Mouse (Mus musculus) liver, embryonic 14.5 days (tissue): ENCODE results near the gene Rasal1. TPM values are rescaled to one million over a fixed set of nuclear protein-coding genes. Genes with fewer than 3 reads are reported as not detected.

Source experiments
- ATAC-seq: fragments of 200-750 bp; cut with Nextera tagmentation; 2 replicates; pipeline ENCODE4 v1.8.0; 2017; ENCODE audit warnings: moderate number of reproducible peaks, mild to moderate bottlenecking, moderate library complexity; ENCODE audit not compliant: insufficient read depth
- DNase-seq, 3 experiments: peaks; one replicate each; pipeline ENCODE4 v3.0.0-alpha.2; 2012 to 2013; ENCODE audit warnings: low read depth in 3 of 3, low spot score in 3 of 3
- H3K27ac ChIP-seq: fragments of 300-500 bp; sonication (generic); 2 replicates; pipeline ENCODE4 v1.5.1; 2014; ENCODE audit warnings: moderate library complexity, mild to moderate bottlenecking, control low read depth, inconsistent platforms
- H3K27me3 ChIP-seq: fragments of 300-500 bp; sonication (generic); 2 replicates; pipeline ENCODE4 v1.6.1; 2014; ENCODE audit warnings: mild to moderate bottlenecking, low read length, moderate library complexity; ENCODE audit not compliant: control insufficient read depth, insufficient read depth
- H3K36me3 ChIP-seq: fragments of 300-500 bp; sonication (generic); replicated peaks from 2 replicates; pipeline ENCODE4 v1.6.1; 2014; ENCODE audit warnings: low read depth; ENCODE audit not compliant: control insufficient read depth, insufficient read depth
- H3K4me1 ChIP-seq, 2 experiments: fragments of 200-500 bp in 1 of 2; fragments of 300-500 bp in 1 of 2; sonication (generic) in 1 of 2; replicated peaks; 2 replicates each; pipeline ENCODE4 v1.6.1; 2012 to 2014; ENCODE audit warnings: antibody characterized with exemption in 1 of 2, inconsistent platforms in 1 of 2, low read length in 1 of 2; ENCODE audit not compliant: control insufficient read depth in 2 of 2, insufficient read depth in 2 of 2
- H3K4me2 ChIP-seq: fragments of 300-500 bp; sonication (generic); 2 replicates; pipeline ENCODE4 v1.6.1; 2014; ENCODE audit warnings: low read depth, mild to moderate bottlenecking, control low read depth, moderate library complexity
- H3K4me3 ChIP-seq, 2 experiments: fragments of 200-500 bp in 1 of 2; fragments of 300-500 bp in 1 of 2; sonication (generic) in 1 of 2; 2 replicates each; pipeline ENCODE4 v1.5.1; 2012 to 2014; ENCODE audit warnings: low read depth in 2 of 2, low read length in 2 of 2, mild to moderate bottlenecking in 2 of 2, control low read depth in 1 of 2, inconsistent platforms in 1 of 2, moderate library complexity in 1 of 2; ENCODE audit not compliant: insufficient read depth in 1 of 2
- H3K9ac ChIP-seq: fragments of 300-500 bp; sonication (generic); replicated peaks from 2 replicates; pipeline ENCODE4 v1.6.1; 2014; ENCODE audit warnings: mild to moderate bottlenecking, control low read depth, moderate library complexity
- H3K9me3 ChIP-seq: fragments of 300-500 bp; sonication (generic); 2 replicates; pipeline ENCODE4 v1.6.1; 2016; ENCODE audit warnings: low read length, mixed read lengths; ENCODE audit not compliant: control insufficient read depth
- CTCF ChIP-seq: IDR thresholded peaks from 2 replicates; pipeline ENCODE4 v1.5.1; 2016; ENCODE audit warnings: antibody characterized with exemption, low read depth, control low read depth
- EP300 ChIP-seq: IDR thresholded peaks from 2 replicates; pipeline ENCODE4 v1.6.1; 2016; ENCODE audit warnings: antibody characterized with exemption, low read depth
- WGBS: fragments of 180-500 bp; shearing (Covaris S2); extraction: QIAGEN DNeasy Blood & Tissue Kit; methylation state at CpG from one replicate; pipeline ENCODE4 v1.1.7; 2014; ENCODE audit not compliant: insufficient replicate concordance; 5-methylcytosine and 5-hydroxymethylcytosine counted together
- polyA plus RNA-seq, 2 experiments: library from polyadenylated mRNA; depleted of rRNA in 1 of 2; stranded (reverse) in 1 of 2; unstranded in 1 of 2; fragments of >200 nt; fragmentation: Nextera tagmentation in 1 of 2; extraction: Ambion mirVana in 1 of 2; gene quantifications; 2 replicates each; pipeline versions ENCODE4 v1.2.1 to v1.2.3; 2012 to 2014

Rasal1 gene
- polyA plus RNA-seq, 2 experiments: 0.17 to 0.18 TPM

GRCm38 (mm10) chr5:120710826-120711248 lies 62.2 kb downstream of the Rasal1 start:
- ATAC-seq: no peak
- H3K4me3 ChIP-seq: no peak overlapping the region

GRCm38 (mm10) chr5:120711416-120711815 lies 62.8 kb downstream of the Rasal1 start:
- Histone ChIP-seq H3K27me3 (peaks cover 34% of the 10 kb centered on the region), H3K4me1 (no peaks in the 10 kb centered on the region), H3K9me3 (no peaks in the 10 kb centered on the region), H3K36me3 (no peaks in the 10 kb centered on the region), H3K9ac (no peak overlapping the region), H3K4me2 (no peak overlapping the region), H3K4me3 (no peak overlapping the region), H3K27ac (no peak overlapping the region)
- 4% methylated on average over 43 of the region's 43 CpGs for WGBS
- TF ChIP-seq EP300 (no peak), CTCF (no peak)
- ATAC-seq (no peak), DNase-seq (no peak)

More at GRCm38 (mm10) chr5:120710826-120711248, 62.2 kb downstream of the Rasal1 start:
- H3K9me3 ChIP-seq: no peaks in the 10 kb centered on the region
- DNase-seq: no peak
- H3K9ac ChIP-seq: no peak overlapping the region
- TF ChIP-seq CTCF (no peak), EP300 (no peak)
- H3K36me3 ChIP-seq: no peaks in the 10 kb centered on the region
- peaks cover 34% of the 10 kb centered on the region for H3K27me3 ChIP-seq
- H3K27ac ChIP-seq: no peak overlapping the region
- no peaks in the 10 kb centered on the region for H3K4me1 ChIP-seq
- no peak overlapping the region for H3K4me2 ChIP-seq
- 5% methylated on average over 29 of the region's 34 CpGs for WGBS

- H3K27me3 ChIP-seq: peaks cover 34% of the 10 kb centered on the region
- no peak for ATAC-seq
These were observed 63.2 kb downstream of the Rasal1 start, which contains the start of gene Dtx1 for GRCm38 (mm10) chr5:120711827-120712226. TSS of gene Dtx1 (minus strand) at chr5:120711927.

GRCm38 (mm10) chr5:120712721-120713120 lies 64.1 kb downstream of the Rasal1 start:
- Histone ChIP-seq H3K9ac (no peak overlapping the region), H3K27me3 (peaks cover 34% of the 10 kb centered on the region), H3K4me1 (no peaks in the 10 kb centered on the region), H3K4me2 (no peak overlapping the region), H3K36me3 (no peaks in the 10 kb centered on the region), H3K27ac (no peak overlapping the region), H3K4me3 (no peak overlapping the region), H3K9me3 (no peaks in the 10 kb centered on the region)
- ATAC-seq (no peak), DNase-seq (no peak)
- WGBS: 65% methylated on average over 8 of the region's 8 CpGs
- TF ChIP-seq CTCF: no peak
- no peak for TF ChIP-seq EP300

More at GRCm38 (mm10) chr5:120711827-120712226, 63.2 kb downstream of the Rasal1 start, which contains the start of gene Dtx1:
- Histone ChIP-seq H3K4me1 (no peaks in the 10 kb centered on the region), H3K4me2 (no peak within 1 kb of the TSS), H3K36me3 (no peaks in the 10 kb centered on the region), H3K27ac (no peak within 1 kb of the TSS), H3K9ac (no peak within 1 kb of the TSS), H3K4me3 (no peak within 1 kb of the TSS), H3K9me3 (no peaks in the 10 kb centered on the region)
- no peak for TF ChIP-seq CTCF
- TF ChIP-seq EP300: no peak
- WGBS: 28% methylated on average over 3 of the region's 3 CpGs
- DNase-seq: no peak

GRCm38 (mm10) chr5:120714314-120714713 lies 65.7 kb downstream of the Rasal1 start:
- no peak overlapping the region for H3K4me3 ChIP-seq
- 3% methylated on average over 16 of the region's 16 CpGs for WGBS
- peaks cover 34% of the 10 kb centered on the region for H3K27me3 ChIP-seq
- DNase-seq: peak in 1 of 3 experiments; percentile 9
- no peaks in the 10 kb centered on the region for H3K36me3 ChIP-seq
- no peak for TF ChIP-seq EP300
- peak; percentile 92 for TF ChIP-seq CTCF
- no peak overlapping the region for H3K4me2 ChIP-seq
- ATAC-seq: no peak
- no peaks in the 10 kb centered on the region for H3K4me1 ChIP-seq
- H3K9ac ChIP-seq: no peak overlapping the region
- H3K9me3 ChIP-seq: no peaks in the 10 kb centered on the region
- no peak overlapping the region for H3K27ac ChIP-seq
